Mouse (Mus musculus) MEL (cell line): ENCODE measurements around the gene Csnk1e. TPM values are rescaled to one million over a fixed set of nuclear protein-coding genes. Genes with fewer than 3 reads are reported as not detected.

Source experiments
- DNase-seq: peaks from one replicate; pipeline ENCODE4 v3.0.0; 2011; ENCODE audit warnings: low read depth, low spot score
- H3K27ac ChIP-seq: 2 replicates; pipeline ENCODE4 v1.5.1; 2012; ENCODE audit warnings: low read depth, mild to moderate bottlenecking, control low read depth, low read length, moderate library complexity; ENCODE audit not compliant: control insufficient read depth
- H3K27me3 ChIP-seq, 2 experiments: fragments of 150-350 bp in 1 of 2; sonication (generic) in 1 of 2; 2 replicates each; pipeline ENCODE4 v1.6.1; 2012; ENCODE audit warnings: low read length in 2 of 2, mild to moderate bottlenecking in 2 of 2, improper control_type of control experiment in 1 of 2, moderate library complexity in 1 of 2; ENCODE audit not compliant: insufficient read depth in 2 of 2, control insufficient read depth in 1 of 2
- H3K36me3 ChIP-seq, 2 experiments: 2 replicates each; pipeline ENCODE4 v1.6.1; 2012 to 2014; ENCODE audit warnings: low read length in 2 of 2, improper control_type of control experiment in 1 of 2, inconsistent platforms in 1 of 2, mild to moderate bottlenecking in 1 of 2; ENCODE audit not compliant: insufficient read depth in 2 of 2, control insufficient read depth in 1 of 2
- H3K4me1 ChIP-seq, 2 experiments: fragments of 150-350 bp in 1 of 2; sonication (generic) in 1 of 2; 2 replicates each; pipeline ENCODE4 v1.6.1; 2012; ENCODE audit warnings: low read length in 2 of 2, improper control_type of control experiment in 1 of 2, mild to moderate bottlenecking in 1 of 2; ENCODE audit not compliant: insufficient read depth in 2 of 2, control insufficient read depth in 1 of 2
- H3K4me3 ChIP-seq, 2 experiments: fragments of 150-350 bp in 1 of 2; sonication (generic) in 1 of 2; 2 replicates each; pipeline ENCODE4 v1.5.1; 2012; ENCODE audit warnings: low read depth in 2 of 2, low read length in 2 of 2, mild to moderate bottlenecking in 2 of 2, moderate library complexity in 2 of 2, control low read depth in 1 of 2, improper control_type of control experiment in 1 of 2; ENCODE audit not compliant: control insufficient read depth in 1 of 2, insufficient read depth in 1 of 2
- H3K79me2 ChIP-seq: 2 replicates; pipeline ENCODE4 v1.6.1; 2012; ENCODE audit warnings: mild to moderate bottlenecking, low read length, moderate library complexity; ENCODE audit not compliant: control insufficient read depth, poor library complexity, insufficient read depth
- H3K9ac ChIP-seq: 2 replicates; pipeline ENCODE4 v1.6.1; 2012; ENCODE audit warnings: low read depth, mild to moderate bottlenecking, control low read depth, low read length, moderate library complexity; ENCODE audit not compliant: control insufficient read depth, poor library complexity, severe bottlenecking
- H3K9me3 ChIP-seq: fragments of 150-350 bp; sonication (generic); replicated peaks from 2 replicates; pipeline ENCODE4 v1.6.1; 2012; ENCODE audit warnings: mild to moderate bottlenecking, low read length, improper control_type of control experiment, moderate library complexity; ENCODE audit not compliant: insufficient read depth
- CHD1 ChIP-seq: IDR thresholded peaks from 2 replicates; pipeline ENCODE4 v1.6.1; 2012; ENCODE audit warnings: low read depth, mild to moderate bottlenecking, inconsistent platforms, low read length, improper control_type of control experiment
- CTCF ChIP-seq, 3 experiments: IDR thresholded peaks in 2 of 3; conservative IDR thresholded peaks in 1 of 3; 2 replicates each; pipeline ENCODE4 v1.5.1; 2011 to 2012; ENCODE audit warnings: low read length in 3 of 3, low read depth in 2 of 3, mild to moderate bottlenecking in 2 of 3, improper control_type of control experiment in 1 of 3, inconsistent platforms in 1 of 3, mixed read lengths in 1 of 3, moderate library complexity in 1 of 3; ENCODE audit not compliant: control insufficient read depth in 1 of 3, insufficient read depth in 1 of 3, poor library complexity in 1 of 3, severe bottlenecking in 1 of 3
- E2F4 ChIP-seq: IDR thresholded peaks from 2 replicates; pipeline ENCODE4 v1.6.1; 2011; ENCODE audit warnings: low read depth, low read length, improper control_type of control experiment, borderline replicate concordance
- ELF1 ChIP-seq: IDR thresholded peaks from 2 replicates; pipeline ENCODE4 v1.6.1; 2014; ENCODE audit warnings: low read depth, mild to moderate bottlenecking, inconsistent platforms, low read length, improper control_type of control experiment, moderate library complexity
- ETS1 ChIP-seq: IDR thresholded peaks from 2 replicates; pipeline ENCODE4 v1.6.1; 2012; ENCODE audit warnings: low read depth, mild to moderate bottlenecking, inconsistent platforms, low read length, improper control_type of control experiment, moderate library complexity
- GABPA ChIP-seq: IDR thresholded peaks from 2 replicates; pipeline ENCODE4 v1.6.1; 2012; ENCODE audit warnings: low read depth, mild to moderate bottlenecking, inconsistent platforms, low read length, improper control_type of control experiment, moderate library complexity
- GATA1 ChIP-seq: IDR thresholded peaks from 2 replicates; pipeline ENCODE4 v1.6.1; 2011; ENCODE audit warnings: low read depth, low read length, improper control_type of control experiment
- HCFC1 ChIP-seq: IDR thresholded peaks from 2 replicates; pipeline ENCODE4 v1.6.1; 2012; ENCODE audit warnings: low read depth, mild to moderate bottlenecking, inconsistent platforms, low read length, improper control_type of control experiment, moderate library complexity
- JUND ChIP-seq: IDR thresholded peaks from 2 replicates; pipeline ENCODE4 v1.6.1; 2011; ENCODE audit warnings: low read depth, mild to moderate bottlenecking, improper control_type of control experiment, low read length
- KAT2A ChIP-seq: conservative IDR thresholded peaks from 2 replicates; pipeline ENCODE4 v1.6.1; 2012; ENCODE audit warnings: low read depth, low read length, improper control_type of control experiment, inconsistent platforms
- MAX ChIP-seq: IDR thresholded peaks from 2 replicates; pipeline ENCODE4 v1.6.1; 2011; ENCODE audit warnings: low read length, improper control_type of control experiment
- MXI1 ChIP-seq: IDR thresholded peaks from 2 replicates; pipeline ENCODE4 v1.6.1; 2011; ENCODE audit warnings: mild to moderate bottlenecking, low read depth, low read length, improper control_type of control experiment
- MYC ChIP-seq: IDR thresholded peaks from 2 replicates; pipeline ENCODE4 v1.6.1; 2011; ENCODE audit warnings: low read depth, mild to moderate bottlenecking, low read length, improper control_type of control experiment, moderate library complexity
- NRF1 ChIP-seq: IDR thresholded peaks from 2 replicates; pipeline ENCODE4 v1.6.1; 2014; ENCODE audit warnings: low read depth, mild to moderate bottlenecking, inconsistent platforms, low read length, improper control_type of control experiment, moderate library complexity; ENCODE audit not compliant: poor library complexity, insufficient read depth, severe bottlenecking
- POLR2A ChIP-seq, 2 experiments: IDR thresholded peaks; 2 replicates each; pipeline ENCODE4 v1.6.1; 2011 to 2012; ENCODE audit warnings: low read length in 2 of 2, mild to moderate bottlenecking in 2 of 2, control low read depth in 1 of 2, improper control_type of control experiment in 1 of 2, low read depth in 1 of 2, moderate library complexity in 1 of 2; ENCODE audit not compliant: control insufficient read depth in 1 of 2, insufficient read depth in 1 of 2, poor library complexity in 1 of 2
- POLR2AphosphoS2 ChIP-seq: IDR thresholded peaks from 2 replicates; pipeline ENCODE4 v1.6.1; 2011; ENCODE audit warnings: low read length, improper control_type of control experiment
- POLR2AphosphoS5 ChIP-seq: IDR thresholded peaks from 2 replicates; pipeline ENCODE4 v1.6.1; 2012; ENCODE audit warnings: low read depth, borderline replicate concordance, mild to moderate bottlenecking, inconsistent platforms, low read length, moderate library complexity, mixed read lengths
- RAD21 ChIP-seq: IDR thresholded peaks from 2 replicates; pipeline ENCODE4 v1.6.1; 2011; ENCODE audit warnings: mild to moderate bottlenecking, low read depth, low read length, improper control_type of control experiment
- RCOR1 ChIP-seq: IDR thresholded peaks from 2 replicates; pipeline ENCODE4 v1.6.1; 2012; ENCODE audit warnings: low read depth, mild to moderate bottlenecking, inconsistent platforms, low read length, improper control_type of control experiment
- SIN3A ChIP-seq: IDR thresholded peaks from 2 replicates; pipeline ENCODE4 v1.6.1; 2012; ENCODE audit warnings: low read length, improper control_type of control experiment, inconsistent platforms
- SMC3 ChIP-seq: IDR thresholded peaks from 2 replicates; pipeline ENCODE4 v1.6.1; 2011; ENCODE audit warnings: low read depth, low read length, improper control_type of control experiment
- TAL1 ChIP-seq: IDR thresholded peaks from 2 replicates; pipeline ENCODE4 v1.6.1; 2012; ENCODE audit warnings: mild to moderate bottlenecking, inconsistent platforms, low read length, moderate library complexity, mixed read lengths
- UBTF ChIP-seq: IDR thresholded peaks from 2 replicates; pipeline ENCODE4 v1.6.1; 2012; ENCODE audit warnings: low read depth, mild to moderate bottlenecking, inconsistent platforms, low read length, improper control_type of control experiment, moderate library complexity, borderline replicate concordance; ENCODE audit not compliant: insufficient read depth
- ZC3H11A ChIP-seq: IDR thresholded peaks from 2 replicates; pipeline ENCODE4 v1.6.1; 2012; ENCODE audit warnings: low read depth, mild to moderate bottlenecking, inconsistent platforms, low read length, improper control_type of control experiment
- ZNF384 ChIP-seq: IDR thresholded peaks from 2 replicates; pipeline ENCODE4 v1.6.1; 2012; ENCODE audit warnings: low read depth, mild to moderate bottlenecking, inconsistent platforms, low read length, improper control_type of control experiment
- polyA plus RNA-seq, 2 experiments: library from polyadenylated mRNA; stranded (reverse) in 1 of 2; unstranded in 1 of 2; fragments of >175 nt in 1 of 2; fragments of >200 nt in 1 of 2; gene quantifications; 2 replicates each; pipeline versions ENCODE4 v1.2.1 to v1.2.4; 2012; ENCODE audit warnings: low replicate concordance in 2 of 2, low read depth in 1 of 2; ENCODE audit not compliant: insufficient read length in 2 of 2, insufficient read depth in 1 of 2, missing spikeins in 1 of 2
- total RNA-seq: library from RNA; depleted of rRNA; stranded (reverse); fragments of 300-350 nt; gene quantifications from 2 replicates; pipeline ENCODE4 v1.2.3, GENCODE M21; 2012

Csnk1e gene
- total and polyA plus RNA-seq, 3 experiments: 28.5 to 58.1 TPM; not detected in 1

DNA sequence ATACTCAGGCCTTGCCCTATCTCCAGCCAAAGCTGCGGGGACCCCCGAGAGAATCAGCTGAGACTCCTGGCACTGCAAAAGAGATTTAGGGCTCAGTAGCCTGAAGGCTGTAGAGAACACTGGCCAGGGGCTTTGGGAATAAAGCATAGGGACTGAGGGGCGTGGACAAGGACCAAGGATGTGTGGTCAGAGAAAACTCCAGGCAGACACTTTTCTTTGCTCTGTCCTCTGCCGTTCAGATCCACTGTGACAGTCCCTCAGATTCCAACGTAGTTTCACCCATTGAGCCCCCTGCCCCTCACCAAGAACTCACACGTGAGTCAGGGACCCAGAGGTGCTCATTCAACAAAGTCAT lies 13.1 kb downstream of the Csnk1e start:
- Histone ChIP-seq H3K4me3 (peak overlapping the region; percentile 61 to 99), H3K4me1 (peaks cover 6 to 8% of the 10 kb centered on the region in 2 experiments; a peak in 3 of 4 replicates), H3K9ac (peak overlapping the region; percentile 79), H3K36me3 (peaks cover 0 to 5% of the 10 kb centered on the region in 2 experiments; a peak in 2 of 4 replicates), H3K9me3 (no peaks in the 10 kb centered on the region), H3K27ac (peak overlapping the region; percentile 34)
- no peak for TF ChIP-seq ZNF384
- TF ChIP-seq GABPA: no peak
- TF ChIP-seq RCOR1: no peak
- no peak for TF ChIP-seq E2F4
- TF ChIP-seq POLR2AphosphoS5: no peak
- TF ChIP-seq UBTF: no peak
- no peak for TF ChIP-seq RAD21
- TF ChIP-seq ELF1: no peak
- no peak for TF ChIP-seq NRF1
- TF ChIP-seq SMC3: no peak
- TF ChIP-seq JUND: no peak
- no peak for TF ChIP-seq POLR2AphosphoS2
- no peak for TF ChIP-seq GATA1
- TF ChIP-seq TAL1: no peak
- TF ChIP-seq MYC: no peak
- no peak for TF ChIP-seq POLR2A (IDR thresholded peaks at IDR 0.05; ENCODE audit: control insufficient read depth in 1 of 2, insufficient read depth in 1 of 2, low read depth in 1 of 2, low read length in 2 of 2, poor library complexity in 1 of 2)
- TF ChIP-seq CTCF (IDR thresholded peaks at IDR 0.05 in 2 of 3, conservative IDR thresholded peaks at IDR 0.05 in 1 of 3; ENCODE audit: control insufficient read depth in 1 of 3, insufficient read depth in 1 of 3, low read depth in 2 of 3, low read length in 3 of 3, poor library complexity in 1 of 3, severe bottlenecking in 1 of 3): no peak
- no peak for TF ChIP-seq KAT2A
- no peak for TF ChIP-seq ZC3H11A
- TF ChIP-seq, all 39 proteins: peak for 0
- Histone ChIP-seq H3K27me3 (no peaks in the 10 kb centered on the region), H3K79me2 (peaks cover 15% of the 10 kb centered on the region)
- no peak for DNase-seq

DNA sequence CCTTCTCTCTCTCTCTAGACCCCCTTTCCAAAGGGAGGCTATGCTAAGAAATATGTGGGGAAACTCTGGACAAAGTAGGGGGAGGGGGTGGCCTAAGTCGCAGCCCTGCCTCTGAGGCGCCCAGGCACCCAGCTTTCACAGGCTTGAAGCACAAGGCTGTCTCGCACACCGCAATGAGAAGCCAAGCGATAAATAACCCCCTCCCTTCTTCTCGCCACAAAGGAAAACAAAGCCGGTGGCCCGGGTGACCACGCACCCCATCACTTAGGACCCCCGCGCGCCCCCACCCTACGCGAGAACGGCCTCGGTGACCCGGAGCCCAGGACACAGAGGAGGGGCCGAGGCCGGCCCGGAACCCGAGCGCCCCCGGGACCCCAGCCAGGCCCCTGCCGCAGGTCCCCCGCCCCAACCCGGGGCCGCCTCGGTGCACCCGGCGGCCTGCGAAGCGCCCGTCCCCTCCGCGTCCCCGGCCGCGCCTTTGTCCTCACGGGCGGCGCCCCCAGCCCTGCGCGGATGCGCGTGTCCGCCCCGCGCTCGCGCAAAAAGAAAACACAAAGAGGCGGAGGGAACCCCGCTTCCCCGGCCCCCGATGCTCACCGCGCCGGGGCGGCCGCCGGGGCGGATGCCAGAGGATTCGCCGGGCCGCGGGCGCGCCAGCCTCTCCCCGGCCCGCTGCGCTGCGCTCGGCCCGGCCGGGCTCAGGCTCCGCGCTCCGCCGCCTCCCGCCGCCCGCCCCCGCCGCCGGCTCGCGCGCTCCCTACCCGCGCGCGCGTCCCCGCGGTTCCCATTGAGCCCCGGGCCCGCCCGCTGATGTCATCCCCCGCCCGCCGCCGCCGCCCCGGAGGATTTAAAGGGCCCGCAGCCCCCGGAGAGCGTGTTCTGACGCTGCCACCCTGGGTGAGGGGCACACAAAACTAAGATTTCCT lies 13.8 kb downstream of the Csnk1e start:
- TF ChIP-seq POLR2A (IDR thresholded peaks at IDR 0.05; ENCODE audit: control insufficient read depth in 1 of 2, insufficient read depth in 1 of 2, low read depth in 1 of 2, low read length in 2 of 2, poor library complexity in 1 of 2) (peak in 1 of 2 experiments; percentile 48; a peak in 2 of 4 replicates), SIN3A (peak; percentile 41; the same call in 1 of the 2 replicates), MAX (0 out of 2 replicates have a peak, but pooled peaks have one; percentile 28), MXI1 (0 out of 2 replicates have a peak, but pooled peaks have one; percentile 3), UBTF (peak; percentile 17; the same call in 1 of the 2 replicates), ETS1 (peak; percentile 29; the same call in 1 of the 2 replicates), E2F4 (no peak), HCFC1 (peak; percentile 58; the same call in 1 of the 2 replicates), KAT2A (no peak), CHD1 (0 out of 2 replicates have a peak, but pooled peaks have one; percentile 28), POLR2AphosphoS2 (no peak)
- peak overlapping the region; percentile 34 for H3K27ac ChIP-seq
- DNase-seq: peak; percentile 68

More for the DNA sequence above, 13.8 kb downstream of the Csnk1e start:
- Histone ChIP-seq H3K36me3 (peaks cover 0 to 9% of the 10 kb centered on the region in 2 experiments; a peak in 2 of 4 replicates), H3K9me3 (no peaks in the 10 kb centered on the region), H3K9ac (peak overlapping the region; percentile 85), H3K79me2 (peaks cover 15% of the 10 kb centered on the region), H3K4me1 (peaks cover 9 to 15% of the 10 kb centered on the region in 2 experiments), H3K4me3 (peak overlapping the region; percentile 68 to 99), H3K27me3 (no peaks in the 10 kb centered on the region)
